Mouse (Mus musculus) forebrain, embryonic 11.5 days (tissue): Measurements from ENCODE around the gene Myo1c. TPM values are rescaled to one million over a fixed set of nuclear protein-coding genes. Genes with fewer than 3 reads are reported as not detected.

ENCODE experiments used
- ATAC-seq: fragments of 200-750 bp; cut with Nextera tagmentation; replicated peaks from 2 replicates; pipeline ENCODE4 v1.8.0; 2017; ENCODE audit warnings: moderate TSS enrichment; ENCODE audit not compliant: low FRiP score
- DNase-seq: peaks from one replicate; pipeline ENCODE4 v3.0.0-alpha.2; 2017; ENCODE audit warnings: low spot score
- H3K27ac ChIP-seq: fragments of 300-500 bp; sonication (generic); 2 replicates; pipeline ENCODE4 v1.5.1; 2014; ENCODE audit warnings: low read depth, low read length
- H3K27me3 ChIP-seq: fragments of 300-500 bp; sonication (generic); 2 replicates; pipeline ENCODE4 v1.6.1; 2014; ENCODE audit warnings: mild to moderate bottlenecking, low read length, mixed read lengths; ENCODE audit not compliant: control insufficient read depth, insufficient read depth
- H3K36me3 ChIP-seq: fragments of 300-500 bp; sonication (generic); 2 replicates; pipeline ENCODE4 v1.6.1; 2014; ENCODE audit warnings: mild to moderate bottlenecking, low read length, moderate library complexity, mixed read lengths; ENCODE audit not compliant: control insufficient read depth, insufficient read depth
- H3K4me1 ChIP-seq: fragments of 300-500 bp; sonication (generic); replicated peaks from 2 replicates; pipeline ENCODE4 v1.6.1; 2014; ENCODE audit warnings: low read length, mixed read lengths; ENCODE audit not compliant: control insufficient read depth, insufficient read depth
- H3K4me2 ChIP-seq: fragments of 300-500 bp; sonication (generic); 2 replicates; pipeline ENCODE4 v1.6.1; 2014; ENCODE audit warnings: low read depth, mild to moderate bottlenecking, low read length, moderate library complexity, mixed read lengths; ENCODE audit not compliant: severe bottlenecking
- H3K4me3 ChIP-seq: fragments of 300-500 bp; sonication (generic); 2 replicates; pipeline ENCODE4 v1.5.1; 2014; ENCODE audit warnings: low read depth, low read length
- H3K9ac ChIP-seq: fragments of 300-500 bp; sonication (generic); 2 replicates; pipeline ENCODE4 v1.6.1; 2014; ENCODE audit warnings: low read length
- H3K9me3 ChIP-seq: fragments of 300-500 bp; sonication (generic); 2 replicates; pipeline ENCODE4 v1.6.1; 2016; ENCODE audit warnings: low read length, mixed read lengths; ENCODE audit not compliant: control insufficient read depth
- WGBS: fragments of 180-500 bp; shearing (Covaris S2); extraction: QIAGEN DNeasy Blood & Tissue Kit; methylation state at CpG from one replicate; pipeline ENCODE4 v1.1.7; 2014; 5-methylcytosine and 5-hydroxymethylcytosine counted together
- polyA plus RNA-seq: library from polyadenylated mRNA; unstranded; fragments of >200 nt; fragmentation: Nextera tagmentation; extraction: Ambion mirVana; gene quantifications from 2 replicates; pipeline ENCODE4 v1.2.1, GENCODE M21; 2014

Myo1c gene
- polyA plus RNA-seq, 1 experiment from 2014 or later: 13.8 TPM

- no peak overlapping the region for H3K27ac ChIP-seq
- no peaks in the 10 kb centered on the region for H3K36me3 ChIP-seq
- H3K27me3 ChIP-seq: no peaks in the 10 kb centered on the region
- 79% methylated on average over 3 of the region's 3 CpGs for WGBS
- H3K4me1 ChIP-seq: peaks cover 5% of the 10 kb centered on the region; the same call in 1 of the 2 replicates
- no peaks in the 10 kb centered on the region for H3K9me3 ChIP-seq
- ATAC-seq (no peak), DNase-seq (no peak)
- H3K9ac ChIP-seq: no peak overlapping the region
- no peak overlapping the region for H3K4me2 ChIP-seq
- H3K4me3 ChIP-seq: no peak overlapping the region
These were observed 15.5 kb upstream of the Myo1c start for GRCm38 (mm10) chr11:75634801-75635200.

- WGBS: 83% methylated on average over 11 of the region's 11 CpGs
- no peaks in the 10 kb centered on the region for H3K36me3 ChIP-seq
These were observed 15.0 kb upstream of the Myo1c start for GRCm38 (mm10) chr11:75635315-75635714.

GRCm38 (mm10) chr11:75643323-75643722, 7.0 kb upstream of the Myo1c start:
- no peak overlapping the region for H3K27ac ChIP-seq
- H3K9ac ChIP-seq: no peak overlapping the region
- H3K4me3 ChIP-seq: no peak overlapping the region
- no peaks in the 10 kb centered on the region for H3K27me3 ChIP-seq
- no peaks in the 10 kb centered on the region for H3K36me3 ChIP-seq
- no peaks in the 10 kb centered on the region for H3K9me3 ChIP-seq
- no peak for DNase-seq
- ATAC-seq: no peak
- 86% methylated on average over 5 of the region's 5 CpGs for WGBS
- H3K4me1 ChIP-seq: no peaks in the 10 kb centered on the region
- H3K4me2 ChIP-seq: no peak overlapping the region

More at GRCm38 (mm10) chr11:75635315-75635714, 15.0 kb upstream of the Myo1c start:
- Histone ChIP-seq H3K27me3 (no peaks in the 10 kb centered on the region), H3K27ac (no peak overlapping the region), H3K4me2 (no peak overlapping the region), H3K9ac (no peak overlapping the region), H3K4me3 (no peak overlapping the region), H3K9me3 (no peaks in the 10 kb centered on the region), H3K4me1 (no peaks in the 10 kb centered on the region)
- DNase-seq: no peak
- ATAC-seq: no peak

- H3K36me3 ChIP-seq: no peaks in the 10 kb centered on the region
- no peak overlapping the region for H3K9ac ChIP-seq
- no peak overlapping the region for H3K27ac ChIP-seq
- no peak overlapping the region for H3K4me2 ChIP-seq
- no peaks in the 10 kb centered on the region for H3K27me3 ChIP-seq
- 89% methylated on average over 9 of the region's 9 CpGs for WGBS
- DNase-seq (no peak), ATAC-seq (no peak)
- H3K9me3 ChIP-seq: no peaks in the 10 kb centered on the region
- H3K4me1 ChIP-seq: no peaks in the 10 kb centered on the region
- H3K4me3 ChIP-seq: no peak overlapping the region
These were observed 5.6 kb upstream of the Myo1c start for GRCm38 (mm10) chr11:75644684-75645083.

- H3K9ac ChIP-seq: no peak overlapping the region
- H3K4me2 ChIP-seq: no peak overlapping the region
These were observed 2.6 kb upstream of the Myo1c start for GRCm38 (mm10) chr11:75647681-75648211.

GRCm38 (mm10) chr11:75649155-75649561, 1.1 kb upstream of the Myo1c start:
- ATAC-seq (no peak), DNase-seq (no peak)
- Histone ChIP-seq H3K27me3 (peaks cover 11% of the 10 kb centered on the region), H3K4me3 (no peak overlapping the region), H3K9me3 (no peaks in the 10 kb centered on the region), H3K4me1 (peaks cover 12% of the 10 kb centered on the region), H3K9ac (no peak overlapping the region), H3K27ac (no peak overlapping the region), H3K4me2 (no peak overlapping the region), H3K36me3 (no peaks in the 10 kb centered on the region)
- 75% methylated on average over 4 of the region's 4 CpGs for WGBS

More at GRCm38 (mm10) chr11:75647681-75648211, 2.6 kb upstream of the Myo1c start:
- H3K9me3 ChIP-seq: no peaks in the 10 kb centered on the region
- ATAC-seq (no peak), DNase-seq (no peak)
- 74% methylated on average over 6 of the region's 6 CpGs for WGBS
- H3K36me3 ChIP-seq: no peaks in the 10 kb centered on the region
- H3K27ac ChIP-seq: no peak overlapping the region
- H3K27me3 ChIP-seq: peaks cover 6% of the 10 kb centered on the region; the same call in 1 of the 2 replicates
- H3K4me3 ChIP-seq: no peak overlapping the region
- peaks cover 7% of the 10 kb centered on the region for H3K4me1 ChIP-seq

- H3K4me1 ChIP-seq: peaks cover 17% of the 10 kb centered on the region
- no peaks in the 10 kb centered on the region for H3K36me3 ChIP-seq
- 47% methylated on average over 13 of the region's 13 CpGs for WGBS
- ATAC-seq (no peak), DNase-seq (no peak)
- no peaks in the 10 kb centered on the region for H3K9me3 ChIP-seq
- H3K27me3 ChIP-seq: peaks cover 19% of the 10 kb centered on the region
- H3K4me2 ChIP-seq: peak overlapping the region; percentile 96
- peak overlapping the region; percentile 67 for H3K4me3 ChIP-seq
- H3K27ac ChIP-seq: no peak overlapping the region
- H3K9ac ChIP-seq: peak overlapping the region; percentile 75
These were observed 688 bp downstream of the Myo1c start for GRCm38 (mm10) chr11:75650958-75651425.

GRCm38 (mm10) chr11:75651426-75652221, 1.3 kb downstream of the Myo1c start:
- peaks cover 19% of the 10 kb centered on the region for H3K27me3 ChIP-seq
- WGBS: under 1% methylated on average over 54 of the region's 54 CpGs

More at GRCm38 (mm10) chr11:75651426-75652221, 1.3 kb downstream of the Myo1c start:
- Histone ChIP-seq H3K9ac (peak overlapping the region; percentile 75), H3K36me3 (no peaks in the 10 kb centered on the region), H3K4me3 (peak overlapping the region; percentile 67), H3K4me2 (peak overlapping the region; percentile 96), H3K4me1 (peaks cover 23% of the 10 kb centered on the region), H3K9me3 (no peaks in the 10 kb centered on the region), H3K27ac (peak overlapping the region; percentile 18; the same call in 1 of the 2 replicates)
- peak; percentile 83 for DNase-seq
- ATAC-seq: peak; percentile 63
